Mouse (Mus musculus) thymus, adult 2 months (tissue): Measurements from ENCODE around the gene Rundc3b. TPM values are rescaled to one million over a fixed set of nuclear protein-coding genes. Genes with fewer than 3 reads are reported as not detected.

Experiments used
- DNase-seq: peaks from one replicate; pipeline ENCODE4 v3.0.0; 2021
- H3K27ac ChIP-seq: fragments of 200-500 bp; 2 replicates; pipeline ENCODE4 v1.5.1; 2012; ENCODE audit warnings: low read length, control low read depth; ENCODE audit not compliant: control insufficient read depth, insufficient read depth
- H3K27me3 ChIP-seq: fragments of 200-500 bp; 2 replicates; pipeline ENCODE4 v1.6.1; 2012; ENCODE audit warnings: mild to moderate bottlenecking, low read length, moderate library complexity, mixed read lengths; ENCODE audit not compliant: control insufficient read depth, insufficient read depth
- H3K36me3 ChIP-seq: fragments of 200-500 bp; 2 replicates; pipeline ENCODE4 v1.6.1; 2012; ENCODE audit warnings: mild to moderate bottlenecking, low read length, moderate library complexity; ENCODE audit not compliant: control insufficient read depth, insufficient read depth
- H3K4me1 ChIP-seq: fragments of 200-500 bp; replicated peaks from 2 replicates; pipeline ENCODE4 v1.6.1; 2012; ENCODE audit warnings: low read length; ENCODE audit not compliant: control insufficient read depth, insufficient read depth
- H3K4me3 ChIP-seq: fragments of 200-500 bp; 2 replicates; pipeline ENCODE4 v1.5.1; 2012; ENCODE audit warnings: mild to moderate bottlenecking, low read length, control low read depth, moderate library complexity; ENCODE audit not compliant: control insufficient read depth, insufficient read depth
- CTCF ChIP-seq: fragments of 200-500 bp; IDR thresholded peaks from 2 replicates; pipeline ENCODE4 v1.5.1; 2012; ENCODE audit warnings: mild to moderate bottlenecking, control low read depth, low read length, moderate library complexity, borderline replicate concordance; ENCODE audit not compliant: control insufficient read depth, poor library complexity, insufficient read depth; ENCODE audit errors: extremely low read depth
- POLR2A ChIP-seq: fragments of 200-500 bp; IDR thresholded peaks from 2 replicates; pipeline ENCODE4 v1.6.1; 2012; ENCODE audit warnings: mild to moderate bottlenecking, low read length, control low read depth, moderate library complexity; ENCODE audit not compliant: control insufficient read depth, poor library complexity, insufficient read depth; ENCODE audit errors: extremely low read depth
- WGBS: fragments of 180-500 bp; shearing (Covaris S2); methylation state at CpG from one replicate; pipeline ENCODE4 v1.1.7; 2018; 5-methylcytosine and 5-hydroxymethylcytosine counted together
- polyA plus RNA-seq: library from polyadenylated mRNA; depleted of rRNA; stranded (reverse); fragments of >200 nt; gene quantifications from 2 replicates; pipeline ENCODE4 v1.2.3, GENCODE M21; 2012; rRNA removed

Gene Rundc3b
- polyA plus RNA-seq, 1 experiment, result 1.4 TPM

- Histone ChIP-seq H3K27ac (no peak overlapping the region), H3K4me1 (no peaks in the 10 kb centered on the region), H3K27me3 (no peaks in the 10 kb centered on the region), H3K36me3 (no peaks in the 10 kb centered on the region), H3K4me3 (no peak overlapping the region)
- TF ChIP-seq POLR2A (no peak), CTCF (no peak)
- no peak for DNase-seq
- WGBS, result 49% methylated on average over 6 of the region's 6 CpGs
These were observed 133.2 kb downstream of the Rundc3b start for GRCm38 (mm10) chr5:8489471-8490110.

GRCm38 (mm10) chr5:8488701-8489297 is 134.0 kb downstream of the Rundc3b start:
- TF ChIP-seq CTCF (no peak), POLR2A (no peak)
- H3K4me3 ChIP-seq, result no peak overlapping the region
- 95% methylated on average over 2 of the region's 2 CpGs for WGBS

GRCm38 (mm10) chr5:8487989-8488700 is 134.6 kb downstream of the Rundc3b start:
- 93% methylated on average over 4 of the region's 4 CpGs for WGBS
- Histone ChIP-seq H3K36me3 (no peaks in the 10 kb centered on the region), H3K27ac (no peak overlapping the region), H3K4me1 (no peaks in the 10 kb centered on the region), H3K4me3 (no peak overlapping the region), H3K27me3 (no peaks in the 10 kb centered on the region)
- DNase-seq, result no peak
- TF ChIP-seq CTCF (no peak), POLR2A (no peak)

More at GRCm38 (mm10) chr5:8488701-8489297, 134.0 kb downstream of the Rundc3b start:
- no peak for DNase-seq
- Histone ChIP-seq H3K36me3 (no peaks in the 10 kb centered on the region), H3K27me3 (no peaks in the 10 kb centered on the region), H3K4me1 (no peaks in the 10 kb centered on the region), H3K27ac (no peak overlapping the region)

GRCm38 (mm10) chr5:8456561-8456960 is 166.2 kb downstream of the Rundc3b start:
- TF ChIP-seq POLR2A (no peak), CTCF (no peak)
- Histone ChIP-seq H3K4me1 (peaks cover 6% of the 10 kb centered on the region), H3K4me3 (no peak overlapping the region), H3K27ac (no peak overlapping the region), H3K27me3 (no peaks in the 10 kb centered on the region), H3K36me3 (no peaks in the 10 kb centered on the region)
- WGBS, result 71% methylated on average over 5 of the region's 5 CpGs
- DNase-seq, result no peak

GRCm38 (mm10) chr5:8455565-8455964 is 167.2 kb downstream of the Rundc3b start:
- Histone ChIP-seq H3K4me3 (no peak overlapping the region), H3K4me1 (peaks cover 6% of the 10 kb centered on the region), H3K27ac (peak overlapping the region; percentile 76; the same call in 1 of the 2 replicates), H3K27me3 (no peaks in the 10 kb centered on the region), H3K36me3 (no peaks in the 10 kb centered on the region)
- no peak for TF ChIP-seq CTCF
- peak; percentile 2 for DNase-seq

Other genes starting within 250 kb of the Rundc3b start
- gene Dbf4, start 200.2 kb downstream of the Rundc3b start, polyA plus RNA-seq, result 19.3 and 28.6 TPM in 2 replicates
- 3.6 and 3.9 TPM in 2 replicates for gene Slc25a40, start 200.1 kb downstream of the Rundc3b start, polyA plus RNA-seq
- gene Abcb1a, start 37.1 kb upstream of the Rundc3b start, polyA plus RNA-seq, result 1.2 and 1.4 TPM in 2 replicates
- 1.8 and 3.1 TPM in 2 replicates for gene Abcb1b, start 175.2 kb upstream of the Rundc3b start, polyA plus RNA-seq